In the genomic region with DNA sequence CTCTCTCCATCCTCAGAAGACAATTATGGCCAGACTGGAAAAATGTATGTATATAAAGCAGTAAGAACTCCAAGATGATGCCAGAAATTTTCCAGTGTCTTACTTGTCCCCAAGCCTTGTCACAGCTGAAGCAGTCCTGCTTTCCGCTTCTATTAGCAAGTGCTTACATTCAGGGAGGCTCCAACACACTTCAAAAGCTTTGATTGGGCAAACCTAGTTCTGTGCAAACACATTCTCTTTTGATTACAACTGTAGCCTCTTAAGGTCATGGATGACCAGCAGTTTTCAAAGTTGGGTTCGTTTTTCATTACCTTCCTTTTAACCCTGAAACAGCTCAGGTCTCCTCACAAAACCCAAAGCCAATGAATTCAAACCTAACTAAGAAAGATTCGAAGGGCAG, we compare ENCODE assay signal across 23 mouse cellular contexts.
"Had no signal": no experiment of that assay in that cellular context is flagged by ENCODE, and none has a peak within 500 bp of the region (broad histone marks: within the 10 kb centered on the region; RNA-seq: fewer than 3 reads in every experiment).

No protein-coding gene starts in this region.

- H3K4me3 ChIP-seq: heart, adult 2 months; heart, embryonic 13.5 days; heart, embryonic 15.5 days; hindbrain, embryonic 13.5 days; hindbrain, embryonic 15.5 days; limb, embryonic 13.5 days; limb, embryonic 15.5 days; liver, embryonic 12.5 days had no signal

- ATAC-seq: hindbrain, postnatal 0 days; intestine, embryonic 16.5 days; liver, embryonic 12.5 days had no signal

- H3K4me1 ChIP-seq: heart, embryonic 13.5 days; heart, embryonic 15.5 days; limb, embryonic 13.5 days; limb, embryonic 15.5 days had no signal

- H3K27ac ChIP-seq: heart, adult 2 months; heart, embryonic 13.5 days; heart, embryonic 15.5 days; hindbrain, embryonic 13.5 days; hindbrain, embryonic 15.5 days; hindbrain, postnatal 0 days; kidney, postnatal 0 days; limb, embryonic 13.5 days; limb, embryonic 15.5 days; liver, embryonic 12.5 days had no signal

- H3K36me3 ChIP-seq: heart, embryonic 15.5 days; hindbrain, embryonic 13.5 days; hindbrain, embryonic 15.5 days; limb, embryonic 15.5 days had no signal

- DNase-seq: gastrocnemius, postnatal 14 days; gastrocnemius, postnatal 36 days; heart, adult 2 months; heart, postnatal 14 days; heart, postnatal 36 days; kidney, adult 11 months; kidney, adult 8-10 months; kidney, postnatal 14 days; kidney, postnatal 36 days; layer of hippocampus, adult 9-11 months; layer of hippocampus, postnatal 36 days; left cerebral cortex, postnatal 4 days had no signal

- H3K9me3 ChIP-seq: heart, embryonic 13.5 days; heart, embryonic 15.5 days; hindbrain, embryonic 13.5 days; hindbrain, embryonic 15.5 days; limb, embryonic 13.5 days; limb, embryonic 15.5 days; liver, embryonic 12.5 days had no signal

- H3K9ac ChIP-seq: heart, embryonic 13.5 days; heart, embryonic 15.5 days; hindbrain, embryonic 13.5 days; hindbrain, embryonic 15.5 days; limb, embryonic 13.5 days; limb, embryonic 15.5 days; liver, embryonic 12.5 days had no signal

- H3K27me3 ChIP-seq: heart, embryonic 15.5 days; hindbrain, embryonic 15.5 days; limb, embryonic 13.5 days; limb, embryonic 15.5 days; liver, embryonic 12.5 days had no signal

- H3K4me2 ChIP-seq: heart, embryonic 11.5 days; heart, embryonic 13.5 days; heart, embryonic 15.5 days; hindbrain, embryonic 13.5 days; hindbrain, embryonic 15.5 days; limb, embryonic 13.5 days; limb, embryonic 15.5 days; liver, embryonic 12.5 days had no signal
